Mouse (Mus musculus) embryonic facial prominence, embryonic 12.5 days (tissue): ENCODE measurements around the gene Prdx1. TPM values are rescaled to one million over a fixed set of nuclear protein-coding genes. Genes with fewer than 3 reads are reported as not detected.
"Not testable (repeated sequence)": the region's sequence is repeated elsewhere in the genome, so short reads cannot be mapped to it uniquely, and the experiment has no call there.

ENCODE experiments used
- ATAC-seq: fragments of 200-750 bp; cut with Nextera tagmentation; 2 replicates; pipeline ENCODE4 v1.8.0; 2017; ENCODE audit not compliant: insufficient number of reproducible peaks, insufficient read depth, low FRiP score, low TSS enrichment
- H3K27ac ChIP-seq: fragments of 300-500 bp; sonication (generic); 2 replicates; pipeline ENCODE4 v1.5.1; 2016; ENCODE audit warnings: mild to moderate bottlenecking
- H3K27me3 ChIP-seq: fragments of 300-500 bp; sonication (generic); 2 replicates; pipeline ENCODE4 v1.6.1; 2016; ENCODE audit warnings: mild to moderate bottlenecking, moderate library complexity
- H3K36me3 ChIP-seq: fragments of 300-500 bp; sonication (generic); 2 replicates; pipeline ENCODE4 v1.6.1; 2016; ENCODE audit warnings: mild to moderate bottlenecking
- H3K4me1 ChIP-seq: fragments of 300-500 bp; sonication (generic); 2 replicates; pipeline ENCODE4 v1.6.1; 2016
- H3K4me2 ChIP-seq: fragments of 300-500 bp; sonication (generic); replicated peaks from 2 replicates; pipeline ENCODE4 v1.6.1; 2016; ENCODE audit warnings: mild to moderate bottlenecking, moderate library complexity
- H3K4me3 ChIP-seq: fragments of 300-500 bp; sonication (generic); 2 replicates; pipeline ENCODE4 v1.5.1; 2016; ENCODE audit warnings: mild to moderate bottlenecking
- H3K9ac ChIP-seq: fragments of 300-500 bp; sonication (generic); 2 replicates; pipeline ENCODE4 v1.6.1; 2016; ENCODE audit warnings: mild to moderate bottlenecking, moderate library complexity
- H3K9me3 ChIP-seq: fragments of 300-500 bp; sonication (generic); 2 replicates; pipeline ENCODE4 v1.6.1; 2016; ENCODE audit warnings: mild to moderate bottlenecking, moderate library complexity
- WGBS: fragments of 180-500 bp; shearing (Covaris S2); methylation state at CpG from one replicate; pipeline ENCODE4 v1.1.7; 2016; 5-methylcytosine and 5-hydroxymethylcytosine counted together
- polyA plus RNA-seq: library from polyadenylated mRNA; unstranded; fragments of >200 nt; fragmentation: Nextera tagmentation; extraction: Ambion mirVana; gene quantifications from 2 replicates; pipeline ENCODE4 v1.2.1, GENCODE M21; 2016

Gene Prdx1
- polyA plus RNA-seq, 1 experiment from 2014 or later, result 1,087 TPM

GRCm38 (mm10) chr4:116680521-116680920 lies 4.8 kb upstream of the Prdx1 start:
- not testable (repeated sequence) for H3K27me3 ChIP-seq, H3K9ac ChIP-seq, H3K36me3 ChIP-seq, ATAC-seq, H3K4me3 ChIP-seq, H3K4me1 ChIP-seq, H3K9me3 ChIP-seq, H3K4me2 ChIP-seq, H3K27ac ChIP-seq
- 80% methylated on average over 4 of the region's 4 CpGs for WGBS

GRCm38 (mm10) chr4:116683957-116684356 lies 1.4 kb upstream of the Prdx1 start:
- ATAC-seq, result no peak
- no peak overlapping the region for H3K27ac ChIP-seq
- H3K9ac ChIP-seq, result no peak overlapping the region
- peaks cover 10% of the 10 kb centered on the region for H3K4me1 ChIP-seq
- peaks cover 5% of the 10 kb centered on the region for H3K36me3 ChIP-seq
- WGBS, result 91% methylated on average over 4 of the region's 4 CpGs
- no peaks in the 10 kb centered on the region for H3K27me3 ChIP-seq
- H3K4me2 ChIP-seq, result no peak overlapping the region
- no peak overlapping the region for H3K4me3 ChIP-seq
- H3K9me3 ChIP-seq, result no peaks in the 10 kb centered on the region

- Histone ChIP-seq H3K36me3 (peaks cover 12% of the 10 kb centered on the region), H3K4me2 (peak overlapping the region; percentile 78), H3K4me3 (peak overlapping the region; percentile 70; the same call in 1 of the 2 replicates), H3K9me3 (no peaks in the 10 kb centered on the region), H3K27ac (peak overlapping the region; percentile 95), H3K27me3 (no peaks in the 10 kb centered on the region), H3K4me1 (peaks cover 13% of the 10 kb centered on the region), H3K9ac (peak overlapping the region; percentile 72; the same call in 1 of the 2 replicates)
- no peak for ATAC-seq
- 62% methylated on average over 2 of the region's 2 CpGs for WGBS
These were observed 679 bp upstream of the Prdx1 start for GRCm38 (mm10) chr4:116684665-116685064.

GRCm38 (mm10) chr4:116687041-116687440 lies 1.7 kb downstream of the Prdx1 start:
- H3K4me2 ChIP-seq, result peak overlapping the region; percentile 78
- peak overlapping the region; percentile 70 for H3K4me3 ChIP-seq
- H3K27me3 ChIP-seq, result no peaks in the 10 kb centered on the region
- H3K9ac ChIP-seq, result peak overlapping the region; percentile 72; the same call in 1 of the 2 replicates
- peaks cover 13% of the 10 kb centered on the region for H3K4me1 ChIP-seq
- 38% methylated on average over 1 of the region's 1 CpGs for WGBS
- ATAC-seq, result no peak
- H3K9me3 ChIP-seq, result no peaks in the 10 kb centered on the region
- H3K27ac ChIP-seq, result no peak overlapping the region
- H3K36me3 ChIP-seq, result peaks cover 31% of the 10 kb centered on the region

GRCm38 (mm10) chr4:116689309-116689876 lies 4.0 kb downstream of the Prdx1 start:
- H3K9ac ChIP-seq, result no peak overlapping the region
- H3K36me3 ChIP-seq, result peaks cover 50% of the 10 kb centered on the region
- WGBS, result 84% methylated on average over 4 of the region's 4 CpGs
- no peak overlapping the region for H3K27ac ChIP-seq
- no peak overlapping the region for H3K4me3 ChIP-seq
- no peaks in the 10 kb centered on the region for H3K9me3 ChIP-seq
- ATAC-seq, result no peak
- no peak overlapping the region for H3K4me2 ChIP-seq
- no peaks in the 10 kb centered on the region for H3K27me3 ChIP-seq
- H3K4me1 ChIP-seq, result peaks cover 13% of the 10 kb centered on the region

GRCm38 (mm10) chr4:116692146-116692545 lies 6.8 kb downstream of the Prdx1 start:
- 94% methylated on average over 2 of the region's 2 CpGs for WGBS
- H3K4me1 ChIP-seq, result peaks cover 4% of the 10 kb centered on the region
- H3K27ac ChIP-seq, result no peak overlapping the region
- H3K4me2 ChIP-seq, result no peak overlapping the region
- no peak overlapping the region for H3K4me3 ChIP-seq
- no peak for ATAC-seq
- no peaks in the 10 kb centered on the region for H3K9me3 ChIP-seq
- H3K9ac ChIP-seq, result no peak overlapping the region
- H3K27me3 ChIP-seq, result no peaks in the 10 kb centered on the region
- peaks cover 67% of the 10 kb centered on the region for H3K36me3 ChIP-seq

GRCm38 (mm10) chr4:116693785-116694184 lies 8.4 kb downstream of the Prdx1 start:
- no peak overlapping the region for H3K9ac ChIP-seq
- H3K36me3 ChIP-seq, result peaks cover 76% of the 10 kb centered on the region
- H3K4me1 ChIP-seq, result peaks cover 4% of the 10 kb centered on the region; the same call in 1 of the 2 replicates
- no peak for ATAC-seq
- no peak overlapping the region for H3K4me3 ChIP-seq
- no peak overlapping the region for H3K4me2 ChIP-seq
- WGBS, result 68% methylated on average over 2 of the region's 2 CpGs
- no peaks in the 10 kb centered on the region for H3K27me3 ChIP-seq
- no peaks in the 10 kb centered on the region for H3K9me3 ChIP-seq
- no peak overlapping the region for H3K27ac ChIP-seq

GRCm38 (mm10) chr4:116698693-116699342 lies 13.5 kb downstream of the Prdx1 start:
- H3K27me3 ChIP-seq, result no peaks in the 10 kb centered on the region
- no peak overlapping the region for H3K9ac ChIP-seq
- no peak overlapping the region for H3K4me2 ChIP-seq
- no peaks in the 10 kb centered on the region for H3K4me1 ChIP-seq
- peaks cover 56% of the 10 kb centered on the region for H3K36me3 ChIP-seq
- ATAC-seq, result no peak
- H3K27ac ChIP-seq, result no peak overlapping the region
- 92% methylated on average over 2 of the region's 2 CpGs for WGBS
- no peaks in the 10 kb centered on the region for H3K9me3 ChIP-seq
- H3K4me3 ChIP-seq, result no peak overlapping the region

GRCm38 (mm10) chr4:116700964-116701363 lies 15.6 kb downstream of the Prdx1 start:
- Histone ChIP-seq H3K27ac (no peak overlapping the region), H3K4me3 (no peak overlapping the region), H3K4me1 (no peaks in the 10 kb centered on the region), H3K9ac (no peak overlapping the region), H3K36me3 (peaks cover 40% of the 10 kb centered on the region), H3K9me3 (no peaks in the 10 kb centered on the region), H3K4me2 (no peak overlapping the region), H3K27me3 (no peaks in the 10 kb centered on the region)
- WGBS, result 71% methylated on average over 1 of the region's 1 CpGs
- no peak for ATAC-seq

- Histone ChIP-seq H3K4me3 (no peak overlapping the region), H3K4me2 (no peak overlapping the region), H3K36me3 (peaks cover 26% of the 10 kb centered on the region), H3K9ac (no peak overlapping the region), H3K27me3 (no peaks in the 10 kb centered on the region), H3K27ac (no peak overlapping the region), H3K9me3 (no peaks in the 10 kb centered on the region), H3K4me1 (no peaks in the 10 kb centered on the region; the same call in 1 of the 2 replicates)
- 43% methylated on average over 6 of the region's 6 CpGs for WGBS
- no peak for ATAC-seq
These were observed 18.5 kb downstream of the Prdx1 start for GRCm38 (mm10) chr4:116703804-116704203.

- Histone ChIP-seq H3K9ac (peak overlapping the region; percentile 52), H3K36me3 (peaks cover 13% of the 10 kb centered on the region), H3K9me3 (no peaks in the 10 kb centered on the region), H3K27me3 (no peaks in the 10 kb centered on the region), H3K4me1 (peaks cover 4% of the 10 kb centered on the region), H3K4me3 (peak overlapping the region; percentile 59), H3K4me2 (peak overlapping the region; percentile 90), H3K27ac (no peak overlapping the region)
- ATAC-seq, result no peak
- 12% methylated on average over 9 of the region's 9 CpGs for WGBS
These were observed 22.3 kb downstream of the Prdx1 start for GRCm38 (mm10) chr4:116707666-116708065.

- WGBS, result under 1% methylated on average over 29 of the region's 29 CpGs
- Histone ChIP-seq H3K27me3 (no peaks in the 10 kb centered on the region), H3K27ac (no peak within 1 kb of the TSS), H3K4me3 (peak within 1 kb of the TSS; percentile 59), H3K9me3 (no peaks in the 10 kb centered on the region), H3K36me3 (peaks cover 9% of the 10 kb centered on the region), H3K4me2 (peak within 1 kb of the TSS; percentile 90), H3K4me1 (peaks cover 4% of the 10 kb centered on the region), H3K9ac (peak within 1 kb of the TSS; percentile 55)
- peak; percentile 99 for ATAC-seq
These were observed 22.9 kb downstream of the Prdx1 start, which contains the start of the genes Mmachc and Ccdc163 for GRCm38 (mm10) chr4:116708201-116708764. Gene Mmachc, minus strand, starts transcription at chr4:116708406. Gene Ccdc163, plus strand, starts transcription at chr4:116708509.
